Mouse (Mus musculus): ENCODE data around the gene Notch2. TPM values are rescaled to one million over a fixed set of nuclear protein-coding genes. Genes with fewer than 3 reads are reported as not detected.
A peak's percentile ranks its signal among the peaks of the same experiment; 100 is the strongest.

Gene Notch2
- total RNA-seq, 2 experiments from 2014 or later: 15.5 to 17.9 TPM

- intact Hi-C loops (cut with DNase I): loop anchor here (10.0 kb wide), 1 partner anchor 152 kb away; no protein-coding TSS in a partner anchor
- no peak for DNase-seq (ENCODE audit: extremely low spot score in 1 of 2, low spot score in 2 of 2)
Observed at GRCm38 (mm10) chr3:98062591-98063185, 49.4 kb downstream of the Notch2 start.

DNA sequence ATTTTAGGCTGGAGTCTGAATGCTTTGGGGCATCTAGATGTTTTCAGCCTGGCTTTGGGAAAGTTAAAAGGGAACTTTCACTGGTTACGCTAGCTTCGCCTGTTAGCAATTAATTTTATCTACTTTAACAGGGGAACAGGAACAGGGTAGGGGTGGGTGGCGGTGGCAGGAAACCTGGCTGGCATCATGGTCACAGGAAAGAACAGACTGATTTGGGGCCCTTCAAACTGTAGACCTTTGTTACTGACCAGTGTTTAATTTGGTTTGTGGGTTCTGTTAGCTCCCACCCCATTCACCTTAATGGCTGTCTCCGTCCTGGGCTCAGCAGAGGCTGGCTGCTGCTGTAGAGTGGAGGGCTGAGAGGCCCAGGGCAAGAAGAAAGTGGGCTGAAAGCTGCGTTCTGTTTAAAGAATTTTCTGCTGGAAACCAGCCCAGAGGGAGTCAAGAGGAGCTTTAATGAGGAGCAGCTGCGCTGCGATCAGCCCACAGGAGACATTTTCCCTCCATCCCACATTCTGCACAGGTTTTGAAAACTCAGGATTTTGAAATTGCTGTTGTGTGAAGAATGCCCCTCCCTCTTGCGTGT lies 50.0 kb downstream of the Notch2 start:
- DNase-seq (ENCODE audit: extremely low spot score in 1 of 2, low spot score in 2 of 2): peak; percentile 63 to 67
- intact Hi-C loops (cut with DNase I): loop anchor here (10.0 kb wide), 1 partner anchor 152 kb away; no protein-coding TSS in a partner anchor

DNA sequence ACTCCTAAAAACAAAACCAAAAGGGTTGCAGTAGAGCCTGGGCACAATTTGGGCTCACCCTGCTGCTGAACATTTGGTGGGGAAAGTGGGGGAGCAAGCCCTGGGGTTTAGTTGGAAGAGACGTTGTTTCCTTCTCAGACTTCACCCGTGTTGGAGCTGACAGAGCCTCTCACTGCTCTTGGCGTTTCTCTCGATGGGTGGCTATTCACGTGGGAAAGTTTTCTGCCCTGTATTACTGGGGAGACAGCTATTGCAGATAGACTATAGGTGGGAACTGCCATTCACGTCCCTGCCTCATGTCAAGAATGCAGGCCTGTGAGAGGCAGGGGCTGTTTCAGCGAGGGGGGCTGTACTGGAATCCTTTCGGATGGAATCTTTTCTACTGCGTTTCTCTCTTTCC lies 50.5 kb downstream of the Notch2 start:
- intact Hi-C loops (cut with DNase I): loop anchor here (10.0 kb wide), 1 partner anchor 151 kb away; no protein-coding TSS in a partner anchor
- DNase-seq (ENCODE audit: extremely low spot score in 1 of 2, low spot score in 2 of 2): no peak

DNA sequence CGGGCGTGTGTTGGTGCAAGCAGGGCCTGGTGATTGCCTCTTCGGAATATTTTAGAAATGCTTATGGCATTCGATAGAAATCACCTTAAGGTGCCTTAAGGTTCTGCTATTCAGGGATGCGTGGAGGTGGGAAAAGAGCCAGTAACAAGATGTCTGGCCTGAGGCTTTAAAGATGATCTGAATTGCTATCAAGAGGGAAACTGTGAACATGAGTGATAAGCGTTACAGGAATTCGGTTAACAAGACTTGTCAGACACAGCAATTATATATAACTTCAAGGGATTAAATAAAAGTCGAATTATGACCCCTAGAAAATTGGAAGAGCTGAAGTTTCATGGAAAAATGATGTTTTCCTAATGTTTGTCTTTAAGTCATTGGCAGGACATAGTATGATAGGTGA lies 51.7 kb downstream of the Notch2 start:
- intact Hi-C loops (cut with DNase I): loop anchor here (10.0 kb wide), 1 partner anchor 150 kb away; no protein-coding TSS in a partner anchor
- DNase-seq (ENCODE audit: extremely low spot score in 1 of 2, low spot score in 2 of 2): no peak

DNA sequence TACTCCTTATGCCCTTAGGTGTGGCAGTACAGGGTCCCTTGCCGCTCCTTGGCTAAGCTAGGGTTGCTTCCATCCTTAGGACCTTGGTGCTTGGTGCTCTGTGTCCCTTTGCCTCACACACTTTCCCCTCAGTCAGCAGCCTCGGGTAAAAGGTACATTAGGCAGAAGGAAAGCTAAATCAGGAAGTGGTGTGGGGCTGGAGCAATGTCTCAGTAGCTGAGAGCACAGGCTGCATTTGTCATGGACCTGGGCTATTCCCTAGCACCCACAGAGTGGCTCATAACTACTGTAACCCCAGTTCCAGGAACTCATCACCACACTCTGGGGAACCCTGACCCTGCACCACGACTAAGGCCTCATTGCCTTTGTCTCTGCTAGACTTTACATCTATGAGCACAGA lies 53.1 kb downstream of the Notch2 start:
- DNase-seq (ENCODE audit: extremely low spot score in 1 of 2, low spot score in 2 of 2): no peak
- intact Hi-C loops (cut with DNase I): loop anchor here (10.0 kb wide), 1 partner anchor 148 kb away; no protein-coding TSS in a partner anchor

DNA sequence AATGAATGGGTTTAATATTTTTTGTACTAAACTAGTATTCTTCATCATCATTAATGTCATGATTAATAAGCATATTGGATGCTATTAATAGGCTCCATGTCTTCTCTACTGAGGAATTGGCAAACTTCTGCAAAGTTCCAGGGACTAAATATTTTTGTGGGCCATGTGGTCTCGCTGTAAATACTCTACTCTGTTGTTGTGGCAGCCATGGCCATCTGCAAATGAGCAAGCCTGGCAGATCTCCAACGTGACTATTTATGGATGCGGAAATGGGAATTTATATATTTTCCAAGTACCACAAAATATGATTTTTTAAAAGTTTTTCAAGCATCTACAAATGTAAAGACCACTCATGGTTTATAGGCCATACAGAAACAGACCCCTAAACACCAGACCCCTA lies 54.1 kb downstream of the Notch2 start:
- intact Hi-C loops (cut with DNase I): loop anchor here (10.0 kb wide), 1 partner anchor 147 kb away; no protein-coding TSS in a partner anchor
- peak; percentile 45 to 62 for DNase-seq (ENCODE audit: extremely low spot score in 1 of 2, low spot score in 2 of 2)

GRCm38 (mm10) chr3:98067852-98068491 lies 54.6 kb downstream of the Notch2 start:
- DNase-seq (ENCODE audit: extremely low spot score in 1 of 2, low spot score in 2 of 2): no peak
- intact Hi-C loops (cut with DNase I): loop anchor here (10.0 kb wide), 1 partner anchor 147 kb away; no protein-coding TSS in a partner anchor

DNA sequence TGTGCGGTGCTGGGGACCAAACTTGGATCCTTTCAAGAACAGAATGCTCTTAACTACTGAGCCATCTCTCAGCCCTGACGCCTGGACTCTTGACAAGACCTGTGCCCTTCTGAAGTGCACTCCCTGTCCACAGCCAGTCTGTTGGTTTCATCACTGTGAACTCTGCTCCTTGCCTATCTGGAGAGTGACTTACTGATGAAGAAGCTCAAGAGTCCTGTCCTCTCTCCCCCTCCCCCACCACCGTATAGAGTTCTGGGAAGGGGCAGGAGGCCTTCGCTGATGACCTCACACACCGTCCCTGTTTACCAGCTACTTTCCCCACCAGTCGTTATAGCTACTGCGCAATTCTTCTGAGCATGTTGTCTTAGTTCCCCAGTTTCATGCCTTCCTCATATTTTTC lies 55.8 kb downstream of the Notch2 start:
- no peak for DNase-seq (ENCODE audit: extremely low spot score in 1 of 2, low spot score in 2 of 2)
- intact Hi-C loops (cut with DNase I): loop anchor here (10.0 kb wide), 1 partner anchor 146 kb away; no protein-coding TSS in a partner anchor

- intact Hi-C loops (cut with DNase I): loop anchor here (10.0 kb wide), 1 partner anchor 145 kb away; no protein-coding TSS in a partner anchor
- no peak for DNase-seq (ENCODE audit: extremely low spot score in 1 of 2, low spot score in 2 of 2)
Observed at GRCm38 (mm10) chr3:98069856-98070255, 56.5 kb downstream of the Notch2 start.

GRCm38 (mm10) chr3:98072570-98072969 lies 59.2 kb downstream of the Notch2 start:
- intact Hi-C loops (cut with DNase I): no loop called here
- no peak for DNase-seq (ENCODE audit: extremely low spot score in 1 of 2, low spot score in 2 of 2)

- DNase-seq (ENCODE audit: extremely low spot score in 1 of 2, low spot score in 2 of 2): no peak
- intact Hi-C loops (cut with DNase I): no loop called here
Observed at GRCm38 (mm10) chr3:98073545-98073944, 60.2 kb downstream of the Notch2 start.

GRCm38 (mm10) chr3:98074622-98075231 lies 61.4 kb downstream of the Notch2 start:
- intact Hi-C loops (cut with DNase I): no loop called here
- no peak for DNase-seq (ENCODE audit: extremely low spot score in 1 of 2, low spot score in 2 of 2)

DNA sequence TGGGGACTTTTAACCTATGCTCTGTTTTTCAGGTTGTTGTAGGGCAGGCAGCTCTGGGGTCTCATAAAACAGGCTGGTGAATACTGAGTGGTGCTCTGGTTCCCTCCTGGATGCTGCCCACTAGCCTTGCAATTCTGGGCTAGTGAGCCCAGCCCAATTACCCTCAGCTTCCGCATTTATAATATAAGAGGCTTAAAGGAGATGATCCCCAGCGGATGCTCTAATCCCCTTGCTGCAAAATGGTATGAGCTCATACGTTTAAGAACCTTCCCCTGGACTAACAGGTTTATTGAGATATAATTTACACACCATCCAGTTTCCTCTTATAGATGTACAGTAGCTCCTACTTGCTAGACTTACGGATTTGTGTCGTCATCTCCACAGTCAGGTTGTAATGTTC lies 64.5 kb downstream of the Notch2 start:
- intact Hi-C loops (cut with DNase I): no loop called here

GRCm38 (mm10) chr3:98078816-98079215 lies 65.5 kb downstream of the Notch2 start:
- DNase-seq (ENCODE audit: extremely low spot score in 1 of 2, low spot score in 2 of 2): no peak
- intact Hi-C loops (cut with DNase I): no loop called here

More for the DNA sequence above, 64.5 kb downstream of the Notch2 start:
- DNase-seq (ENCODE audit: extremely low spot score in 1 of 2, low spot score in 2 of 2): no peak

DNA sequence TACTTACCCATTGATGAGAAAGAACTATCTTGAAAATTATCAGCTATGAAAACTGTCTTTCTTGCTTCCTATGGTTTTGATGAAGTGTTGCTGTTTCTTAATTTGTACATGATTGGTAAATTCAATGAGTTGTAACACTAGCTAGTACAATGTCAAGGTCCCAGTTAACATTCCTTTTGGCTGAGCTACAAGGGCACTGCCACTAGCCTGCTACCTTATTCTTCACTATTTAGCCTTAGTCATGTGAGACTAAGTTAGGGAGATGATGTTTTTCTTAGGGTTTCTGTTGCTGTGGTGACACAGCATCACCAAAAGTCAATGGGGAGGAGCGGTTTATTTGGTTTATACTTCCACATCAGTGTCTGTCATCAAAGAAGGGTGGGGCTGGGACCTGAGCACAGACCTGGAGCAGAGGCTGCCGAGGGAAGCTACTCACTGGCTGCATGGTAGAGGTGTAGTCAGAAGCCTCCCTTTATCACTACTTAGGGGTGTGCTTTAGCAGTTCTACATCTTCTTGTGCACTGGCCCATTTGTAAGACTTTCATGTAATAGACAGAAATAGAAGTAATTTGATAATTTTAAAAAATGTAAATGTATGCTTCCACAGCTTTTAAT lies 66.4 kb downstream of the Notch2 start:
- no peak for DNase-seq (ENCODE audit: extremely low spot score in 1 of 2, low spot score in 2 of 2)
- intact Hi-C loops (cut with DNase I): no loop called here

DNA sequence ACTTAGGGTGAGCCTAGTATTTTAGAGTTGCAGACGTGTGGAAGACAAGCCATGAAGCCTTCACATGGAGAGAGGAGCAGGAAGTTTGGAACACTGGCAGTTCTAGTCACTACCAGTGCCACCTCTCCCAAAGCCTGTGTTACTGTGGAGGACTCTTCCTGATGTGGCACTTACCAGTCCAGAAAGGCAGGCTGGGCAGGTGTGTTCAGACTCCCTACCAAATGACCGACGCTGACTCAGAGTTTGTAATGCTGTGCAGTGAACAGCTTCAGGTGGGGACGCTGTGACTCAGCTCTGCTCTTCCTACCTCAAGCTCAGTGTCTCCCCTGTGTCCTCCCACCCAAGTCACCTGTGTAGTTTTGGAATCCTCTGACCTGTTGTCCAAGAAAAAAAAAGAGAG lies 67.3 kb downstream of the Notch2 start:
- intact Hi-C loops (cut with DNase I): no loop called here
- no peak for DNase-seq (ENCODE audit: extremely low spot score in 1 of 2, low spot score in 2 of 2)

- no peak for DNase-seq (ENCODE audit: extremely low spot score in 1 of 2, low spot score in 2 of 2)
- intact Hi-C loops (cut with DNase I): no loop called here
Observed at GRCm38 (mm10) chr3:98082188-98082587, 68.9 kb downstream of the Notch2 start.

GRCm38 (mm10) chr3:98082972-98083371 lies 69.6 kb downstream of the Notch2 start:
- DNase-seq (ENCODE audit: extremely low spot score in 1 of 2, low spot score in 2 of 2): no peak
- intact Hi-C loops (cut with DNase I): no loop called here

- intact Hi-C loops (cut with DNase I): no loop called here
- no peak for DNase-seq (ENCODE audit: extremely low spot score in 1 of 2, low spot score in 2 of 2)
Observed at GRCm38 (mm10) chr3:98084061-98084655, 70.8 kb downstream of the Notch2 start.

Data from left cerebral cortex, postnatal 10 days (tissue).